Mouse (Mus musculus) stomach, postnatal 0 days (tissue): ENCODE results near the gene Rab6b.

Source experiments
- CTCF ChIP-seq: IDR thresholded peaks from 2 replicates; pipeline ENCODE4 v1.5.1; 2016; ENCODE audit warnings: antibody characterized with exemption, low read depth, mild to moderate bottlenecking, moderate library complexity
- EP300 ChIP-seq: optimal IDR thresholded peaks from 2 replicates; pipeline ENCODE3; 2016; ENCODE audit warnings: antibody characterized with exemption

- no peak for TF ChIP-seq CTCF
- no peak for TF ChIP-seq EP300
Measured at GRCm38 (mm10) chr9:103118651-103119275, 7.2 kb downstream of the Rab6b start.
